Mouse (Mus musculus): ENCODE measurements around the gene Slc25a39.
"Not testable (repeated sequence)": the region's sequence is repeated elsewhere in the genome, so short reads cannot be mapped to it uniquely, and the experiment has no call there.

The Slc25a39 gene

DNA sequence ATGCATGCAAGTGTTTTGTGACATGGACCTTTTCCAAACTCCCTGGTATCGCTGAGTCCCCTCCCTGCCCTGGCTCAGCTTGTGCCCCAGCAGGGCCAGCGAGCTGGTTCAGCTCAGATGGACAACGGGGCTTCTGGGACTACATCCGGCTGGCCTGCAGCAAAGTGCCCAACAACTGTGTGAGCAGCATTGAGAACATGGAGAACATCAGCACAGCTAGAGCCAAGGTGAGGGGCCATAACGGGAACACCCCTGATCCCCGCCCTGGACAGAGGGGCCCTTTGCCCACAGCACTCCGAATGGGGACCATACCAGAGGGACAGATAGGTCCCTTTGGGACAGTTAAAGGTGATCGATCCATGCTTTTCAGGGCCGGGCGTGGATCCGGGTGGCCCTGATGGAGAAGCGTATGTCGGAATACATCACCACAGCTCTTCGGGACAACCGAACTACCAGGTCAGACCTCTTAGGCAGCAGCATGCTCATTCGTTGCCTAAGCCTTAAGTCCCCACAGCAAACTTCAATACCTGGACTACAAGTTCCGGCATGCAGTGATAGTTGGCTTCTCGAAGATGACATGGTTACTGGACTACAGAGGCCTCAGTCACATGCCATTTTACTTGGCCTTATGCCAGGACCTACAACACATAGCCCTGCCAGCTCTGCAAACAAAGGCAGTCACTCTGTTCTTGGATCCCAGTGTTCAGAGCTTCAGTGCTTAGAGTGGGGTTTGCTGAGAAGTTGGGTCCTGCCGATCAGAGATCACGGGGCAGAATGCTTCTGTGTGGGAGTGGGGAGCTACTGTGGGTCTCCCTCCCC is 9.5 kb downstream of the Slc25a39 start:
- peak; percentile 88 for DNase-seq (ENCODE audit: extremely low read depth, low read depth, low spot score)

DNA sequence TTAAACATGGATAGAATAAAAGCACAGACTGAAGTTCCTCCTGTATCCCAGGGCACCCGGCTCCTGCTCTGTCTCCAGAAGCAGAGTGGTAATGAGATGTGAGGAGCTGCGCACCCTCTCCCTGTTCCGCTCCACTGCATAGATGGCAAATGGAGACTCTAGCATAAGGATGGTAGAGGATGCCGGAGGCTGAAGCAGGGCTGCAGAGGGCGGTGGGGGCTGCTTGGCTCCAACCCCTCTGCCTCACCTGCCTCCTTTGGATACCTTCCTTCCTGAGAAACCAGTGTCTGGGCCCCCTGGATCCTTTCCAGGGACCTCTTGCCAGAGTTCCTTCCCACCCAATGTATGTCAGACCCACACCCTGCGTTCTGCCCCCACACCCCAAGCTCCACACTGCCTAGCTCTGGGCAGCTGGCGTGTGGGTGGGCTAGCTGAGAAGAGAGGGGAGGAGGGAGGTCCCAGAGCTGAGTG is 11.0 kb downstream of the Slc25a39 start:
- DNase-seq (ENCODE audit: extremely low read depth, low read depth, low spot score): no peak

DNA sequence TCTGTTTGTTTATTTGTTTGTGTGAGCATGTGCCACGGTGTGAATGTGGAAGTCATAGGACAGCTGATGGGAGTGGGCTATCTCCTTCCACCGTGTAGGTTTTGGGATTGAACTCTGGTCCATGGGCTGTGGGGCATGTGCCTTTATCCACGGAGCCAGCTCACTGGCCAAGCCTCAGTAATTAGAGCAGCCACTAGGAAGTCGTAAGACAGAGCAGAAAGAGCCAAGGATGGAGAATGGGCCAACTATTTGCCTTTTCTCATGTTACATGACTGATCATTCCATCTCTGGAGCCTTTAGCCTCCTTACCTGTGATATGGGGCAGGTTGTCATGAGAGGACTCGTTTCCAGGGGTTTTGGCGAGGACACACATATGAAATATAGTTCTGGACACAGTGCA is 11.5 kb downstream of the Slc25a39 start:
- no peak for DNase-seq (ENCODE audit: extremely low read depth, low read depth, low spot score)

DNA sequence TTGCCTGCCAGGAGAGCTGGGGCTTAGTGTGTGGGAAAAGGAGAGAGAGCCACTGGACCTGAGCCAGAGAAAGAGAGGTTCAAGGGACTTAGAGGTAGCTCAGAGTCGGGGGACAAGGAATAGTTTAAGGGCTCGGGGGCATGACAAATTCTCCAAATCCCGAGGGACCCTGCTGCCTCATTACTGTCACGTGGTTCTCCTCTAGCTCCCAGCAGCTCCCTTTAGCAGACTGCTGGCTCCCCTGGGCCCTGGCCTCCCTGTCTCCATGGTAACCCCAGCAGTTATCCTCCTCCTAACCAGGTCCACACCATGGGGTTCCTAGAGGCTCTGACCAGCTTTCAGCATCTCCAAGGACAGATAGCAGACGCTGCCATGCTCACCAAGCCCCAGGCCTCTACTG is 12.5 kb downstream of the Slc25a39 start:
- no peak for DNase-seq (ENCODE audit: extremely low read depth, low read depth, low spot score)

DNA sequence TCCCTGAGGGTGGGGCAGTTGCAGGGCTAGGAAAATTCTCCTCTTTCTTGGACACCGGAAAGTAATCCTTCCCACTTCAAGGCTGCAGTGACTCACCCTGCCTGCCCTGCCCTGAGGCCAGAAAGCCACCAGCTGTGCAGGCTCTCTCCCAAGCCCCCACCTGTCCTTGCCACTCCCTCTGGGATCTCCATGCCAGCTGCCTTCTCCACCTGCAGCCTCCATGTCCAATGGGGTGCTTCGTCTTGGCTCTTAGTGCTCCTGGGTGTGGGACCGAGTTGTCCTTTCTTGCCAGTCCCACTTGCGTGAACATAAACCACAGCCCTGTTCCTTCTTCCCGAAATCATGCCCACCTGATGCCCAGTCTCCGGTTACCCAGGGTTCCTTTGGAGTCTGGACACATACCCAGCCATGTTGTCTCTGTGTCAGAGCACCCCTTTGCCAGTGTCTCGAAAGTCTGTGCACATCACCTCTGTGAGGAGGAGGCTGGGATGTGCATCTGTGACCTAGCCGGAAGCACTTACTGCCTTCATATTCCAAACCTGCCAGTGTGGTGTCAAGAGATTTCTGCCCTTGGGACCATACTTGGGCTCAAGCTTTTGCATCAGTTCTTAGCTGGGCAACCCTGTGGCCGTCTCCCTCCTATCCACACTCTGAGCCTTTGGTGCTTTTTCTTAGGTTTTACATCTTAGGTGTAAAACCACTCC is 13.2 kb downstream of the Slc25a39 start:
- DNase-seq (ENCODE audit: extremely low read depth, low read depth, low spot score): no peak

DNA sequence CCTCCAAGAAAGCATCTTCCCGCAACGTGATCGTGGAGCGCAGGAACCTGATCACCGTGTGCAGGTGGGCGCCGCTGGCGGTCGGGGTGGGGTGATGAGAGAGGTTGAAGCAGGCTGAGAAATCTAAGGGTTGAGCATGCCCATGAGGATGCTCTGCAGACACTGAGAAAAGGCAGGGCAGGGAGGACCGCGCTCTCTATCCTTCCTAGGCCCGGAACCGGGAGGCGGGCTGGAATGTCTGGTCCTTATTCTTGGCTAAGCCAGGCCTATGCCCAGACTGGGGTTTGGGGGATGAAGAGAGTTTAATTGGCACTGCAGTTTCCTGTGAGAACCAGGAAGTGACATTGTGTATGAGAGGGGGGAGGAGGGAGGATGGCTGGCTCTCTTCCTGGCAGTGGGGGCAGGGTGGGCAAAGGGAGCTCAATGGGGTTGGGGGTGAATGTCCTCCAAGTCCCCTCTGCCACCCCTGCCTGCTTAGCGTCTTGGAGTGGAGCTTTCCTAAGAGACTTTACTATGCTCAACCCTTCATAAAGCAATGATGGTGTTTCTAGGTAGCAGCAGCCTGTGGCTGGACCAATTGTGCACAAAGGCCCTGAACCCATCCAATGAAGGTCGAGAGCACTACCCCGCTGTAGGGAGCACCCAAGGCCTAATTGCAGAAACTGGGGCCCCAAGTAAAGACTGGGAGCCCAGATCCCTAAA is 13.9 kb downstream of the Slc25a39 start:
- no peak for DNase-seq (ENCODE audit: extremely low read depth, low read depth, low spot score)

DNA sequence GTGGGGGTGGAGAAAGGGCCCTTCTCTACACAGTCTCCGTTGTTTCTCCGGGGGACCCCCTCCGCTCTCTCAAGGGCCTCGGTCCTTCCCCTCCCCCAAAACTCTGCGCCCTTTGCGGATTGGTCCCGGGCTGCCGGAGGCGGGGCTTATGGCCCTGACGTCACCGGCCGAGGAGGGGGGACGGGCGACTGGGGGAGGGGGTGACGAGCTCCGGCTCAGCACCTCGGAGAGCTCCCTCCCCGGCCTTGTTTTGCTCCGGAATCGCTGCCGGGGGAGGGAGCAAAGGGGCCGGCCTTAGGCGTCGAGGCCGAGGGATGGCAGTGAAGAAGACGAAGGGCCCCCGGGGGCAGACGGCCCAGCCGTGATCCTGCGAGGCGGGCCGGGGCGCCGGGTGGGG is 14.5 kb downstream of the Slc25a39 start, which contains the start of gene Rundc3a:
TSS of gene Rundc3a (plus strand) at position 166 of the 397 bp plus-strand sequence.
- DNase-seq (ENCODE audit: extremely low read depth, low read depth, low spot score): no peak

DNA sequence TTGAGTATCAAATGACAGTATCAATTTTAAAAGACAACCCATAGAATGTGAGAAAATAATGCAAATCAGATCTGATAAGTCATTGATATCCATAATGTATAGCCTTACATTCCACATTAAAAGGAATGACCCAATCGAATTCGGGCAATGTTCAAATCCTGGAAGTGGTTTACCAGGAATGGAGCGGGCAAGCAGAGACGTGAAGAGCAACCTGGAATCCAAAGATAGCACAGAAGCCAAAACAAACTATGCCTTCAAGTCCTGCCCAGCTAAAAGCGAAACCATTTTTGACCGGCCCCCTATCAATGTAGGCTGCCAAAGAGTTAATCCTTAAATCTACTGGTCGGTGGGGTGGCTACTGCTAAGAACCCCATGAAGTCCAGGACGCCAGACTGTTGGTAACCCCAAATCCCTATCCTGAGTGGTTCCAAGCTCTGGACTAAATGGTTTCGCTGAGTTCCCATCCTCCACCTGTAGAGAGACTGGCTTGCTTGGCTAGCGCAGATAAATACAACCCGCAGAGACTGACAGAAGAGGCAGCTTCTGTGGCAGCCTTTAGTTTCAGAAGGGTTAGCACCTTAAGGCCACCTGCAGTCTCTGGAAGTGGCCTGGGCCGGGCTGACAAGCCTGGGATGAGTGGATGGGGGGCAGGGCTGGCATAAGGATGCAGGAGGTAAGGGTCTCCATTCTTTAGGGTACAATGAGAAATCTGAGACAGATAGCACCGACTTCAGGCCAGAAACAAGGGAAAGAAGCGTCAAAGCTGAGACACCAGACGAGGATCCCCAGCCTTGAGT is 15.1 kb downstream of the Slc25a39 start:
- no peak for DNase-seq (ENCODE audit: extremely low read depth, low read depth, low spot score)

DNA sequence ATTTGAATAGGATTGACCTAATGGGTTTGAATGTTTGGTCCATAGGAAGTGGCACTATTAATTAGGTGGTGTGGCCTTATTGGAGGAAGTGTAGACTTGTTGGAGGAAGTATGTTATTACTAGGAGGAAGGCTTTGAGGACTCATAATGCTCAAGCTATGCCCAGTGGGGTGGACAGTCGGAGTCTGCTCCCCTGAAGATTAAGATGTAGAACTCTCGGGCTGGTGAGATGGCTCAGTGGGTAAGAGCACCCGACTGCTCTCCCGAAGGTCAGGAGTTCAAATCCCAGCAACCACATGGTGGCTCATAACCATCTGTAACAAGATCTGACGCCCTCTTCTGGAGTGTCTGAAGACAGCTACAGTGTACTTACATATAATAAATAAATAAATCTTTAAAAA is 18.3 kb downstream of the Slc25a39 start:
- not testable (repeated sequence) for DNase-seq (ENCODE audit: extremely low read depth, low read depth, low spot score)

DNA sequence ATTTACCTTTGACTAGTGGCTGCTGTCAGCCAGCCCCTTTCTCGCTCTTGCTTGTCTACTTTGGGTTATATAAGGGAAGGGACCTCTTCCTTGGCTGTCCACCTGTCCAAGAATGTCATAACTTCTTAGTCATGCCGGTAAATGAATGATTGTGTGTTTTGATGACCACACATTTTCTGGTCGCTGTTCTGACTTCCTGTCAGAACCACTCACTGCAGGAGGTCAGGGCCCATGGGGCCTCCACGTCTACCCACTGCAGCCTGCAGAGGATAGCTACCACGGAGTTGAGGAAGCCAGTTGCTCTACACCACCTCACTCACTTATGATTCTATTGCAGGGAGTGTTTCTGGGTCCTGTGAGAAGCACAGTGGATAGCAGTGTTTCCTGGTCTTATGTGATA is 21.6 kb downstream of the Slc25a39 start:
- DNase-seq (ENCODE audit: extremely low read depth, low read depth, low spot score): no peak

DNA sequence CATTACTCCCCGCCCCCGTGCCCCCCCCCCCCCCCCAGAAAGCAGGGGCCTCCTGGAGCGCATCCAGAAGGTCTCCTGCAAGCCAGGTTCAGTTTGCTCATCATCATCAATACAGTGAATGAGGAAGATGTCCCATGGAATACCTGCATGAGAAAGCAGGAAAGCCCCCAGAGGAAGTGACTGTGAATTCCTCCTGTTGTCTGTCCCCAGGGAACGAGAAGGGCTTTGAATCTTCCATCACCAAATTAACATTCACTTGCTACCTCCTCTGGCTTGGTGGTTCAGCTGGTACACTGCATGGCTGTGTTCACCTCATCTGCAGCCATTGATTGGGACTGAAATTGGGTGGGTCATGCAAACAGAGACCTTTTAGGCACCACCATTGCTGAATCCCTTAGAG is 22.7 kb downstream of the Slc25a39 start:
- no peak for DNase-seq (ENCODE audit: extremely low read depth, low read depth, low spot score)

DNA sequence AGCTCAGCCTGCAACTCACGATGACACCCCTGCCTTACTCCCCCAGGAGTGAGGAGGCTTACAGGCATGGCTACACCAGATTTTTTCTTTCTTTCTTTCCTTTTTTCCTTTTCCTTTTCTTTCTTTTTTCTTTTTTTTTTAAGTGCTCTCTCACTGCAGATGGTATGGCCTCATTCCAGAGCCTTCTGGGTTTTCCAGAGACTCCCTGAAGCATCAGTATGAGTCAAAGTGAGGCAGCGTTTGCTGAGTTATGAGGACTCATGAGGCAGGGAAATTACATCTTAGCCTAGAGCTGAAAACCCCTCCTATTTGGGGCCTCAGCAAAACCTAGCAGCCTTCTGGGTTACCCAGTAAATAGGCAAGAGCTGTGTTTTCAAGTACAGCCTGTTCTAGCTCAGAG is 23.3 kb downstream of the Slc25a39 start:
- no peak for DNase-seq (ENCODE audit: extremely low read depth, low read depth, low spot score)

DNA sequence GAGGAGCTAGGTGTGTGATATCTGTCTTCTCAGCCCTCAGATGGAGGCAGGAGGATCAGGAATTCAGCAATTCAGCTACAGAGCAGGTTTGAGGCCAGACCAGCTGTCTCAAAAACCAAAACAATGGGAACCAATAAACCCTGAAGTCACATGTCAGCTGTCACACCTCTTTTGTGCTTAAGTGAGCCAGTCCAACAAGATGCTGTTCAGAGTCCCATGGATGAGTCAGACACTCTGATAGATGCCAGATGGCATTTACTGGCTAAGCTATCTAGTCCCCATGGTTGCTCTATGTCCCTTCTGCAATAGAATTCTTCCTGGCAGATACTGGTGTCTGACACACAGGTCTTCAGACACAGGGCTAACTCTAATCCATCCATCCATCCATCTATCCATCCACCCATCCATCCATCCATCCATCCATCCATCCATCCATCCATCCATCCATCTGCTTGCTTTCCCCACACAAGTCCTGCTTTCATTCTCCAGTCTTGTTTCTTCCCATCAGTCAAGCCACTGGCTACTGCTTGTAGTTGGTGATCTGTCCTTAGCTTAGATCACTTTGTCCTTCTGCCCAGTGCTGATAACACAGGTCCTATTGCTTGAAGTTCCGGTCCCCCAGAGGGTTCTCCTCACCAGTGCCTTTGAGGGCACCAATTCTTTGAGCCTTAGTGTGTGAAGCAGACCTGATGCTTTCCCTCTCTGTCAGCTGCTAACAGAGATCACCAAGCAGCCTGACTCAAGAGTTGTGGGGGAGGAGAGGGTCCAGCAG is 24.2 kb downstream of the Slc25a39 start:
- no peak for DNase-seq (ENCODE audit: extremely low read depth, low read depth, low spot score)

DNA sequence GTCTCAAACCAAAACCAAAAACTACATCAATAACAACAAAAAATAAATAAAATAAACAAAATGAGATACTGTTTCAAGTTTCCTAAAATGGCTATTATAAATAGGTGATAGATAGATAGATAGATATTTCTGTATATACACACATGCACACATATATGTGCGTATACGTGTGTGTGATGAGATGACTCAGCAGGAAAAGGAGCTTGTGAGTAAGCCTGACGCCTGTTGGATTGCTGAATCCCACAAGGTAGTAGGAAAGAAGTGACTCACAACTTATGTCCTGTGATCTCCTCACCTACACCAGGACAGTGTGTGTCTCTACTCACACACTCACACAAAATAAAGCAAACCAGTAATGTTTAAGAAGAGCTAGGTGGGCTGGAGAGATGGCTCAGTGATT is 25.0 kb downstream of the Slc25a39 start:
- DNase-seq (ENCODE audit: extremely low read depth, low read depth, low spot score): no peak

DNA sequence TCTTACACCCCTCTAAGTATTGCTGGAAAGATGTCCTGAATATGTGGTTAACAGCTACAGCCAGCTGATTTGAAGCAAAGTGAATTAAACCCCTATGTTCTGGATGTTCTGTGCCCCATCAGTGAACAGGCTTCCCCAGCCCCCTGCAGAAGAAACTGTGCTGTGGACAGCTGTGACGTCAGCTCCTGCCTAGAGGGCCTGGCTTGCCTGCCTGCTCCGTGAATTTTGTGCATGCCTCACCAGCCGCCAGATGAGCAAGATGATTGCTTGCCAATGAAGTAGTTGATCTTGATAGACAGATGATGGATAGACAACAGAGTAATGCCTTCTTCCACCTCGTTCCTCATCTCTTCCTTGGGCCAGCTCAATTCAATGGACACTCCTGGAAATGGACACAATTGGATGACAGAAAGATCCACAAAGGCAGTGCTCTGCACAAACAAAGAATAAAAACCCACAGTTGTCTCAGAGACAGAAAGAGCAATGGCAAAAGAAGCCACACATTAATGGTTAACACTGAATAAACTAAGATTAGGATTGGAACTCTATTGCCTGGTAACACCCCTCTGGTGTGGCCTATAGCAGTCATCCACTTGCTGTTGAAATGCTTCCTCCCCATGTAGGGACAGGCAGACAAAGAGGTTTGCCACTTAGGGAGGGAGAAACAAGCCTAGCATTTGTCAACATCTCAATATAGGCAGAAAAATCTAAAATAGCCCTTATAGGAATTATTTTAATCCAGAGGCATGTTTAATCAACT is 26.2 kb downstream of the Slc25a39 start:
- DNase-seq (ENCODE audit: extremely low read depth, low read depth, low spot score): no peak

DNA sequence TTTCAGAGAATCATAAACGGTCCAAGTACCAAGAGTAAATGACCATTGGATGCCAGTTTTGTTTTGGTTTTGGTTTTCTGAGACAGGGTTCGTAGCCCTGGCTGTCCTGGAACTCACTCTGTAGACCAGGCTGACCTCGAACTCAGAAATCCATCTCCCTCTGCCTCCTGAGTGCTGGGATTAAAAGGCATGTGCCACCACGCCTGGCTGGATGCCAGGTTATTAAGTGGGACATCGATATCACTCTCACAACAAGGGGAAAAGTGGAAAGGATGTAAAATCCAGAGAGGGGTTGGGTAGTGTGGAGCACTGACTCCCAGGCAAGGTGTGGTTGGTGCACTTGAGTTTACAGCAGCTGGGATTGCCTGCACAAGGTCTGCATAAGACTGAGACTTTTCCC is 27.7 kb downstream of the Slc25a39 start:
- DNase-seq (ENCODE audit: extremely low read depth, low read depth, low spot score): no peak

DNA sequence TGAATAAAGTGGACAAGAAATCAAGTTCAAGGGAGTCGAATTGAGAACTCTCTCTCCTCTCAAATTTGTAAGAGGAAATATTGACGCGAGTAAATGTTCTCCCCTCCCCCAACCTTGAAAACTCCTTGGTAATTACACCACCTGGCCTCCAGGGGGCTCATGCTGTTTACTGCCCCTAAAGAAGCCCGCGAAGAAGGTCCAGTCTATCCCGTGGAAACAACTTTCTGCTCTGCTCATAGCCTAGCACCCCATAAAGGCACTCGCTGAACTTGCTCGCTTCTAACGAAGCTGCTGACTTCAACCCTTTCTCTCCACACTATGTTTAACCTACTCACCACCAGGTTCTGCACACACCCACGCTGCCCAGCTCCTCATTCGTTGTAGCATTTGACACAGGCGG is 30.6 kb downstream of the Slc25a39 start:
- no peak for DNase-seq (ENCODE audit: extremely low read depth, low read depth, low spot score)

DNA sequence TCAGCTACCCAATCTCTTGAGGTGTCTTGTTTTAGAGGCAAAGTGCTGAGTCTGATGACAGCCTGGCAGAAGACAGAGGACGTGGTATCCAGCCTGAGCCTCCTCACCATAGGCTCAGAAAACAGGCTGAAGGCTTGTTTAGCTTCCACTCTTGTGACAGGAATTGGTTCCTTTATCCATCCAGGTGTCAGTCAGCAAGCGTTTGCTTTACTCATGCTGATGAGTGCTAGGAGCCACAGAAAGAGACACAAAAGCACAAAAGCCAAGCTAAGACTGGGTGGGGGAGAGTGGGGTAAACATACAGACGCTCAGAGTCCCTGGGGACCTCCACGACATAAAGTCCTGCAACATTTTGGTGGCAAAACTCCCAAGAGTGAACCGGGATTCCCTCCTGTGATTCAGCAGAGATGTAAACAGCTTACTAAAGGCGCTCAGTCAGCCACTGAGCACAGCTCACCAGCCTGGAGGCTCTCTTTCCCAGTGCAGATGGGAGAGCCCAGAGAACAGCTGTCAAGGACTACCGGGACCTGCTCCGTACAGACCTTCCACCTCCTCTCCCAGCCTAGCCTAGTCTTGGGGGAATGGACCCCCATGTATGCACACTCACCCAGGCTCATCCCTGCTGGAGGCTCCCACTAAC is 31.4 kb downstream of the Slc25a39 start:
- DNase-seq (ENCODE audit: extremely low read depth, low read depth, low spot score): no peak

All from fat pad, adult 2 months (tissue).